Mouse (Mus musculus) G1E (cell line): Measurements from ENCODE around the gene Adgrl3.

Experiments used
- CTCF ChIP-seq: IDR thresholded peaks from 2 replicates; pipeline ENCODE4 v1.5.1; 2012; ENCODE audit warnings: low read depth, low read length, inconsistent platforms, mixed read lengths
- GATA1 ChIP-seq: IDR thresholded peaks from 2 replicates; pipeline ENCODE4 v1.6.1; 2012; ENCODE audit warnings: borderline replicate concordance, low read length, inconsistent platforms, mixed read lengths
- GATA2 ChIP-seq: IDR thresholded peaks from 2 replicates; pipeline ENCODE4 v1.6.1; 2012; ENCODE audit warnings: low read depth, low read length, inconsistent platforms, borderline replicate concordance
- TAL1 ChIP-seq: conservative IDR thresholded peaks from 2 replicates; pipeline ENCODE4 v1.6.1; 2012; ENCODE audit warnings: low read depth, low read length, inconsistent platforms, mixed read lengths

- TF ChIP-seq CTCF (no peak), TAL1 (no peak), GATA2 (no peak), GATA1 (no peak)
Measured at GRCm38 (mm10) chr5:81021006-81021320, 1.0 kb downstream of the Adgrl3 start.
